Mouse (Mus musculus): ENCODE data around the gene Gli1. TPM values are rescaled to one million over a fixed set of nuclear protein-coding genes. Genes with fewer than 3 reads are reported as not detected.
A peak's percentile ranks its signal among the peaks of the same experiment; 100 is the strongest.

The Gli1 gene
- 19.8 and 21.4 TPM in 2 replicates for polyA plus RNA-seq (2011; ENCODE audit: insufficient read depth, insufficient read length, low read depth, missing spikeins)

DNA sequence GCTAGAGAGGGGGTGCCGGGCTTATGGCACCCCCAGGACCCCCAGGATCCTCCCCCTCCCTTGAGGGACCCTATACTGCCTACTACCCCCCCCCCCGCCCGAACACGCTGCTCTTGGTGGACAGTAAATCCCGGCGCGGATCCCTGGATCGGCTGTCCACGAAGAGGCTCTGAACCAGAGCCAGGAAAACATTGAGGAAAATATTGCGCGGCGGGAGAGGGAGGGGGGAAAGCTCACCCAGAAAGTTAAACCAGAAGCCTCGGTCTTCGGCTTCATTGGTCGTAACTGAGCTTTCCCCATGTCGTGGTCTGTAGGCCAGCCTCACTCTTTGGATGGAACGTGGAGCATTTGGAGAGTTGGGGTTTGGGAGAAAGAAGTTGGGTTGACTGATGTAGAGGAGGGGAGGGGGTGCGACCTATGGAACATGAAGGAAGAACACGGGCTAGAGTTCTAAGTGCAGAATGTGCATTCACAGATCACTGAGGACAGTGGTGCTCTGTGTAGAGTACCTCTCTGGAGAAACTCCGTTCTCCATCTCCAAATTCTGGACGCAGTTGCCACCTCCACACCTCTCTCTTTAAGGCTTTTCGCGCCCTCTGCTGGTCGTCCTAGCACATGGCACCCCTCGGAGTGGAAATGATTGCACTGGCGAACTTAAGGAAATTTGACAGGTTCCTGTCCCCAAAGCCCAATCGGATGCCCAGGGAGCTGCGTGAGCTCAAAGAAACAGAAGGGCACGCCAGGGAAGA lies at the start of gene Gli1:
Gli1 (minus strand) TSS at position 84 of the 749 bp plus-strand sequence.
- TF ChIP-seq EP300 (IDR thresholded peaks at IDR 0.05; ENCODE audit: insufficient read depth, low read depth, low read length) = peak; percentile 32; the same call in 1 of the 2 replicates
- TF ChIP-seq CTCF (IDR thresholded peaks at IDR 0.05; ENCODE audit: low read depth, low read length) = peak; percentile 87
- no peak for TF ChIP-seq POLR2A (IDR thresholded peaks at IDR 0.05; ENCODE audit: insufficient read depth, low read length)
- H3K9ac ChIP-seq (ENCODE audit: low read depth, poor library complexity, severe bottlenecking) = peak within 1 kb of the TSS; percentile 88
- H3K4me3 ChIP-seq (ENCODE audit: low read depth, low read length) = peak within 1 kb of the TSS; percentile 94
- H3K27ac ChIP-seq (ENCODE audit: insufficient read depth, low read length) = peak within 1 kb of the TSS; percentile 94
- H3K27me3 ChIP-seq (ENCODE audit: control insufficient read depth, insufficient read depth, low read length, poor library complexity, severe bottlenecking) = no peaks in the 10 kb centered on the region
- no peaks in the 10 kb centered on the region for H3K36me3 ChIP-seq (ENCODE audit: control insufficient read depth, insufficient read depth, low read length, poor library complexity, severe bottlenecking)
- H3K4me1 ChIP-seq (ENCODE audit: control insufficient read depth, insufficient read depth, low read length) = no peaks in the 10 kb centered on the region
- no peaks in the 10 kb centered on the region for H3K9me3 ChIP-seq (replicated peaks; ENCODE audit: control insufficient read depth, insufficient read depth, low read length, poor library complexity, severe bottlenecking)

- no peak for TF ChIP-seq EP300 (IDR thresholded peaks at IDR 0.05; ENCODE audit: insufficient read depth, low read depth, low read length)
- Histone ChIP-seq H3K9ac (ENCODE audit: low read depth, poor library complexity, severe bottlenecking) (peak overlapping the region; percentile 94), H3K4me3 (ENCODE audit: low read depth, low read length) (peak overlapping the region; percentile 73), H3K27ac (ENCODE audit: insufficient read depth, low read length) (peak overlapping the region; percentile 66), H3K36me3 (ENCODE audit: control insufficient read depth, insufficient read depth, low read length, poor library complexity, severe bottlenecking) (no peaks in the 10 kb centered on the region), H3K9me3 (replicated peaks; ENCODE audit: control insufficient read depth, insufficient read depth, low read length, poor library complexity, severe bottlenecking) (no peaks in the 10 kb centered on the region), H3K4me1 (ENCODE audit: control insufficient read depth, insufficient read depth, low read length) (peaks cover 4% of the 10 kb centered on the region), H3K27me3 (ENCODE audit: control insufficient read depth, insufficient read depth, low read length, poor library complexity, severe bottlenecking) (no peaks in the 10 kb centered on the region)
Observed at GRCm38 (mm10) chr10:127381743-127382134, 40.0 kb upstream of the Gli1 start.

DNA sequence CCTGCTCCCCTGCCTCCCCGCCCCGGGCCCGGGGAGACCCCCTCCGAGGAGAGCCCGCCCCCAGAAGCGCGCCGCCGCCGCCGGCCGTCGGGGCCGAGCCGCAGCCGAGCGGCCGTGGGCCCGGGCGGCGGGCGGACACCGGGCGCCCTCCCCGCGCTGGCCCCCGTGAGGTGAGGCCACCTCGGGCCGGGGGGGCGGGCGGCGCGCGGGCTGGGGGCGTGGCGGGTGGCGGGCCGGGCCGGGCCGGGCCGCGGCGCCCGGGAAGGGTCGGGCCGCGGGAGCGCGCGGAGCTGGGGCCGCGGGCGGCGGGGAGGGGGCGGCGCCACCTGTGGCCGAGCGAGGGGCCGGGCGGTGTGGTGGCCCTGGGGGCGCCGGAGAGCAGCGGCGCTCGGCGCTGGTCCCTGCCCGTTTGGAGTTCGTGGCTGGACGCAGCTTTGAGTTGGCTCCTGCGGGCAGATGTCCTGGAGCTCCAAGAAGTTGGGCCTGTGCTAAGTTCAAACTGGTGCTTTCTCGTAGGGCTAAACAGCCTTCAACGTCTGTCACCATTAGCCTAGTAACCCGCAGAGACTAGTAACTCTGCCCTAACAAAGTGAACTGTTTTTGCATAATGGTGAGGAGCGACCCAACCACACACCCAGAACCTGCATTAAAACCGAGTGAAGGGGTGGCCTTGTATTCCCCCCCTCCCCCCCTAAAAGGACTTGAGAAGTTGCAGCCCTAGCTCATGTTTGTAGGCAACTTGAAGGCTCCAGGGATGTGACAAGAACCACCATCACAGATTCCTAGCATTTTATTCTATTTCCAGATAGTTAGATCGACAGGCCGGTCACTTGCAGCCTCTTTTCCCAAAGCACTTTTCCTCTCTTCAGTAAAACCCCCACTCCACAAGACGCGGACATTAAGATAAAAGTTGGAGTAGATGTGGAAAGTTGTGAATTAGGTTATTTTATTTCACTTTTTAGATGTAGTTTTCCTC lies 39.3 kb upstream of the Gli1 start:
- Histone ChIP-seq H3K4me1 (ENCODE audit: control insufficient read depth, insufficient read depth, low read length) (peaks cover 4% of the 10 kb centered on the region), H3K9me3 (replicated peaks; ENCODE audit: control insufficient read depth, insufficient read depth, low read length, poor library complexity, severe bottlenecking) (no peaks in the 10 kb centered on the region), H3K27me3 (ENCODE audit: control insufficient read depth, insufficient read depth, low read length, poor library complexity, severe bottlenecking) (no peaks in the 10 kb centered on the region), H3K9ac (ENCODE audit: low read depth, poor library complexity, severe bottlenecking) (peak overlapping the region; percentile 94), H3K4me3 (ENCODE audit: low read depth, low read length) (peak overlapping the region; percentile 73), H3K36me3 (ENCODE audit: control insufficient read depth, insufficient read depth, low read length, poor library complexity, severe bottlenecking) (no peaks in the 10 kb centered on the region), H3K27ac (ENCODE audit: insufficient read depth, low read length) (peak overlapping the region; percentile 66)
- TF ChIP-seq EP300 (IDR thresholded peaks at IDR 0.05; ENCODE audit: insufficient read depth, low read depth, low read length) = no peak
- TF ChIP-seq CTCF (IDR thresholded peaks at IDR 0.05; ENCODE audit: low read depth, low read length) = no peak
- no peak for TF ChIP-seq POLR2A (IDR thresholded peaks at IDR 0.05; ENCODE audit: insufficient read depth, low read length)

DNA sequence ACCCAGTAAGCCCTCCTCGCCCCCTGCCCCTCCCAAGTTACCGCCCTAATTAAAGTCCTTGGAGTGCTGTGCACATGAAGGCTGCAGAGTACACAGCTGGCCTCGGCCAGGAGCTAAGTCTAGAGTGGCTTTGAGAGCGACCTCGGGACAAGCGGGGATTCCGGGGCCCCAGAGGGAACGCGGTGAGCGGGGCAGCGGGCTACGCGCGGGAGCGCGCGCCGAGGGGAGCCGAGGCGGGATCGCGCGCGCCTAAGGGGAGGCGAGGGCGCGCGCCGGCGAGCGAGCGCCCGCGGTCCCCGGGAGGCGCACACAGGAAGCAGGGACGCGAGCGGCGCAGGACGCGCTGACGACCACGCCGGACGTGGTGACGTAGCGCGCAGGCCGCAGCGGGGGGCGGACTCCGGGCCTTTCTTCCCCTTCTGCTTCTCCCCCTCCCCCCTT lies 38.5 kb upstream of the Gli1 start, which contains the start of gene R3hdm2:
R3hdm2 (plus strand) TSS at position 77 of the 441 bp plus-strand sequence.
- H3K27ac ChIP-seq (ENCODE audit: insufficient read depth, low read length) = peak within 1 kb of the TSS; percentile 66
- H3K36me3 ChIP-seq (ENCODE audit: control insufficient read depth, insufficient read depth, low read length, poor library complexity, severe bottlenecking) = no peaks in the 10 kb centered on the region
- H3K4me3 ChIP-seq (ENCODE audit: low read depth, low read length) = peak within 1 kb of the TSS; percentile 95
- peak within 1 kb of the TSS; percentile 94 for H3K9ac ChIP-seq (ENCODE audit: low read depth, poor library complexity, severe bottlenecking)
- peaks cover 4% of the 10 kb centered on the region for H3K4me1 ChIP-seq (ENCODE audit: control insufficient read depth, insufficient read depth, low read length)
- TF ChIP-seq EP300 (IDR thresholded peaks at IDR 0.05; ENCODE audit: insufficient read depth, low read depth, low read length) (no peak), POLR2A (IDR thresholded peaks at IDR 0.05; ENCODE audit: insufficient read depth, low read length) (no peak), CTCF (IDR thresholded peaks at IDR 0.05; ENCODE audit: low read depth, low read length) (no peak)
- H3K9me3 ChIP-seq (replicated peaks; ENCODE audit: control insufficient read depth, insufficient read depth, low read length, poor library complexity, severe bottlenecking) = no peaks in the 10 kb centered on the region
- no peaks in the 10 kb centered on the region for H3K27me3 ChIP-seq (ENCODE audit: control insufficient read depth, insufficient read depth, low read length, poor library complexity, severe bottlenecking)

DNA sequence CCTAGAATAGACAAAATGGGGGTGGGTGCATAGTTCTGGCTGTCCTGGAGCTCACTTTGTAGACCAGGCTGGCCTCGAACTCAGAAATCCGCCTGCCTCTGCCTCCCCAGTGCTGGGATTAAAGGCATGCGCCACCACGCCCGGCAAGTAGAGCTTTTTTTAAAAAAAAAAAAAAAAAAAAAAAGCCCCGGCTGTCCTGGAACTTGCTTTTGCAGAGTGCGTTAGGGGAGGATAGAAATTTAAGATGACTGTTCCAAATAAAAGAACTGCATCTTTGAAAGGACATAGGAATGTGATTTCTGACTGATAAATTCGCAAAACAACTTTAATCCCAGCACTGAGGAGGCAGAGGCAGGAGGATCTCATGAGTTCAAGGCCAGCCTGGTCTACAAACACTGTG lies 37.9 kb upstream of the Gli1 start:
- H3K9me3 ChIP-seq (replicated peaks; ENCODE audit: control insufficient read depth, insufficient read depth, low read length, poor library complexity, severe bottlenecking) = no peaks in the 10 kb centered on the region
- no peaks in the 10 kb centered on the region for H3K36me3 ChIP-seq (ENCODE audit: control insufficient read depth, insufficient read depth, low read length, poor library complexity, severe bottlenecking)
- H3K27ac ChIP-seq (ENCODE audit: insufficient read depth, low read length) = peak overlapping the region; percentile 15; the same call in 1 of the 2 replicates
- no peaks in the 10 kb centered on the region for H3K27me3 ChIP-seq (ENCODE audit: control insufficient read depth, insufficient read depth, low read length, poor library complexity, severe bottlenecking)
- TF ChIP-seq CTCF (IDR thresholded peaks at IDR 0.05; ENCODE audit: low read depth, low read length) = no peak
- no peak for TF ChIP-seq POLR2A (IDR thresholded peaks at IDR 0.05; ENCODE audit: insufficient read depth, low read length)
- no peak for TF ChIP-seq EP300 (IDR thresholded peaks at IDR 0.05; ENCODE audit: insufficient read depth, low read depth, low read length)
- peak overlapping the region; percentile 95 for H3K4me3 ChIP-seq (ENCODE audit: low read depth, low read length)
- H3K4me1 ChIP-seq (ENCODE audit: control insufficient read depth, insufficient read depth, low read length) = peaks cover 4% of the 10 kb centered on the region
- peak overlapping the region; percentile 94 for H3K9ac ChIP-seq (ENCODE audit: low read depth, poor library complexity, severe bottlenecking)
